Mouse (Mus musculus): ENCODE measurements around the gene Ubox5. TPM values are rescaled to one million over a fixed set of nuclear protein-coding genes. Genes with fewer than 3 reads are reported as not detected.
"Not testable (repeated sequence)": the region's sequence is repeated elsewhere in the genome, so short reads cannot be mapped to it uniquely, and the experiment has no call there.

The Ubox5 gene
- polyA plus RNA-seq, 1 experiment, result 7.3 TPM

DNA sequence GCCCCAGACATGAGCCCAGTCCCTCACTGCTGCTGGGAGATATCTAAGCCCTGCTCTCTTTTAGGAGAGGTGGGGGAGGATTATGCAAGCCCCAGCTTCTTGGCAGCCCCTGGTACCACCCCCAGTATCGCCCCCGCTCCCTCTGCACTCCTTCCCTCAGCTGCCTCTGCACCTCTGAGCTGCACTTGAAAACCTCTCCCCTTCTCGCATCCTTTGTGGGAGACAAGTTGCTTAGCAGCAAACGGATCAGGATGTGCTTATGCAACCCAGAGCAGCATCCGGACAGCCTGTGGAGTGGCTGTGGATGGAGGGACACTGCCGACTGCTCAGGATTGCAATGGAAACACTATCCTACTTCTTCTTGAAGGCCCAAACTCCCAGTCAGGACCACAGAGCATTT, 27.7 kb upstream of the Ubox5 start:
- Histone ChIP-seq H3K27me3 (replicated peaks; ENCODE audit: control insufficient read depth, insufficient read depth, low read length) (no peaks in the 10 kb centered on the region), H3K4me1 (ENCODE audit: control insufficient read depth, insufficient read depth, low read length) (no peaks in the 10 kb centered on the region), H3K27ac (ENCODE audit: insufficient read depth, low read depth, low read length) (no peak overlapping the region), H3K4me3 (ENCODE audit: insufficient read depth, low read depth, low read length) (no peak overlapping the region), H3K36me3 (ENCODE audit: control insufficient read depth, insufficient read depth, low read length) (peaks cover 3% of the 10 kb centered on the region)
- WGBS, result 85% methylated on average over 6 of the region's 6 CpGs
- no peak for TF ChIP-seq POLR2A (IDR thresholded peaks at IDR 0.05; ENCODE audit: low read depth, low read length)
- no peak for TF ChIP-seq CTCF (conservative IDR thresholded peaks at IDR 0.05; ENCODE audit: insufficient read depth, insufficient read length, low read depth, low read length)
- DNase-seq, result no peak

GRCm38 (mm10) chr2:130656536-130656935, 26.7 kb upstream of the Ubox5 start:
- TF ChIP-seq POLR2A (IDR thresholded peaks at IDR 0.05; ENCODE audit: low read depth, low read length), result no peak
- TF ChIP-seq CTCF (conservative IDR thresholded peaks at IDR 0.05; ENCODE audit: insufficient read depth, insufficient read length, low read depth, low read length), result no peak
- Histone ChIP-seq H3K36me3 (ENCODE audit: control insufficient read depth, insufficient read depth, low read length) (peaks cover 3% of the 10 kb centered on the region), H3K27me3 (replicated peaks; ENCODE audit: control insufficient read depth, insufficient read depth, low read length) (no peaks in the 10 kb centered on the region), H3K27ac (ENCODE audit: insufficient read depth, low read depth, low read length) (no peak overlapping the region), H3K4me1 (ENCODE audit: control insufficient read depth, insufficient read depth, low read length) (no peaks in the 10 kb centered on the region), H3K4me3 (ENCODE audit: insufficient read depth, low read depth, low read length) (no peak overlapping the region)
- WGBS, result 90% methylated on average over 9 of the region's 9 CpGs
- DNase-seq, result no peak

- DNase-seq, result no peak
These were observed 26.0 kb upstream of the Ubox5 start for GRCm38 (mm10) chr2:130655660-130656339.

DNA sequence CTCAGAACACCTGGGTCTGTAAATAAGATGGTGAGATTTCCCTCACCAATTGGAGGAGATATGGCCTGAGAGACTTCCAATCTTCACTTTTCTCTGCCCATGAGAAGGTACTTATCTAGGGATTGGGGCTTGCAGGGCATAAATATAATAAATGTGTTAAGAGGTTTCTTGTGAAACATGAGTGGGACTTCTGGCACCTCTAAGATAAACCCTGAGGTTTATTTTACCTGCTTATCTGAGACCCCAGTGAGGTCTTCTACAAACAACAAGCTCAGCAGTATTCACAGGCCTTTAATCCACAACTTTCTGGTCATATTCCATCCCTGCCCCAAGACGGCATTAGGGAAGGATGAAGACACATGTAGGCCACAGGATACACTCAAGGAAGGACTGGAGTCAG, 23.9 kb upstream of the Ubox5 start:
- Histone ChIP-seq H3K27me3 (replicated peaks; ENCODE audit: control insufficient read depth, insufficient read depth, low read length) (no peaks in the 10 kb centered on the region), H3K36me3 (ENCODE audit: control insufficient read depth, insufficient read depth, low read length) (peaks cover 3% of the 10 kb centered on the region), H3K4me3 (ENCODE audit: insufficient read depth, low read depth, low read length) (no peak overlapping the region), H3K4me1 (ENCODE audit: control insufficient read depth, insufficient read depth, low read length) (no peaks in the 10 kb centered on the region), H3K27ac (ENCODE audit: insufficient read depth, low read depth, low read length) (no peak overlapping the region)
- DNase-seq, result no peak
- 74% methylated on average over 1 of the region's 1 CpGs for WGBS
- TF ChIP-seq POLR2A (IDR thresholded peaks at IDR 0.05; ENCODE audit: low read depth, low read length), result no peak
- TF ChIP-seq CTCF (conservative IDR thresholded peaks at IDR 0.05; ENCODE audit: insufficient read depth, insufficient read length, low read depth, low read length), result no peak

More at GRCm38 (mm10) chr2:130655660-130656339, 26.0 kb upstream of the Ubox5 start:
- Histone ChIP-seq H3K4me3 (ENCODE audit: insufficient read depth, low read depth, low read length) (no peak overlapping the region), H3K27me3 (replicated peaks; ENCODE audit: control insufficient read depth, insufficient read depth, low read length) (no peaks in the 10 kb centered on the region), H3K36me3 (ENCODE audit: control insufficient read depth, insufficient read depth, low read length) (peaks cover 3% of the 10 kb centered on the region), H3K27ac (ENCODE audit: insufficient read depth, low read depth, low read length) (no peak overlapping the region), H3K4me1 (ENCODE audit: control insufficient read depth, insufficient read depth, low read length) (no peaks in the 10 kb centered on the region)
- 93% methylated on average over 6 of the region's 6 CpGs for WGBS
- TF ChIP-seq POLR2A (IDR thresholded peaks at IDR 0.05; ENCODE audit: low read depth, low read length) (no peak), CTCF (conservative IDR thresholded peaks at IDR 0.05; ENCODE audit: insufficient read depth, insufficient read length, low read depth, low read length) (no peak)

DNA sequence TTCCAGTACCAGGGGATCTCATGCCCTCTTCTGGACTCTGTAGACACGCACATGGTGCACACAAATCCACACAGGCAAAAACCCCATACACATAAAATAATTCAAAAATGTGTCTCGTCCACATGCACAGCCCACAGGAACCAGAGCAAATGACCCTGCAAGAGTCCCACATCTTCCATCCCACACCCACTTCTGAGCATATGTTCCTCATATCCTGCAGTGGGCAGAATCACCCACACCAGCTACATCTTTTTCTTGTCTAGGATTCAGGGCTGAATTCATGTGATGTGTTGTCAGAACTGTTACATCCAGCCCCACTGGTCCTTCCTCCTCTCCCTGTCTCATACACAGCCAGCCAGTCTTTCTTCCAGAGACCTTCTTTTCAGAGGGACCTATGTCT, 23.5 kb upstream of the Ubox5 start:
- DNase-seq, result no peak
- no peaks in the 10 kb centered on the region for H3K27me3 ChIP-seq (replicated peaks; ENCODE audit: control insufficient read depth, insufficient read depth, low read length)
- H3K4me3 ChIP-seq (ENCODE audit: insufficient read depth, low read depth, low read length), result no peak overlapping the region
- peaks cover 3% of the 10 kb centered on the region for H3K36me3 ChIP-seq (ENCODE audit: control insufficient read depth, insufficient read depth, low read length)
- no peaks in the 10 kb centered on the region for H3K4me1 ChIP-seq (ENCODE audit: control insufficient read depth, insufficient read depth, low read length)
- TF ChIP-seq POLR2A (IDR thresholded peaks at IDR 0.05; ENCODE audit: low read depth, low read length), result no peak
- no peak for TF ChIP-seq CTCF (conservative IDR thresholded peaks at IDR 0.05; ENCODE audit: insufficient read depth, insufficient read length, low read depth, low read length)
- 91% methylated on average over 2 of the region's 2 CpGs for WGBS
- no peak overlapping the region for H3K27ac ChIP-seq (ENCODE audit: insufficient read depth, low read depth, low read length)

DNA sequence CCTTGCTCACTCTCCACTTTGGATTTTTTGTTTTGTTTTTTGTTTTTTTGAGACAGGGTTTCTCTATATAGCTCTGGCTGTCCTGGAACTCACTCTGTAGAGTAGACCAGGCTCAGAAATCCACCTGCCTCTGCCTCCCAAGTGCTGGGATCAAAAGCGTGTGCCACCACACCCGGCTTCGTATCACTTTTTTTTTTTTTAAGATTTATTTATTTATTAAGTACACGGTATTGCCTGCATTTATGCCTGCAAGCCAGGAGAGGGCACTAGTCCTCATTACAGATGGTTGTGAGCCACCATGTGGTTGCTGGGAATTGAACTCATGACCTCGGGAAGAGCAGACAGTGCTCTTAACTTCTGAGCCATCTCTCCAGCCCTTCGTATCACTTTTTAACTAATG, 19.2 kb upstream of the Ubox5 start:
- not testable (repeated sequence) for H3K27ac ChIP-seq (ENCODE audit: insufficient read depth, low read depth, low read length); H3K4me1 ChIP-seq (ENCODE audit: control insufficient read depth, insufficient read depth, low read length); H3K27me3 ChIP-seq (replicated peaks; ENCODE audit: control insufficient read depth, insufficient read depth, low read length); H3K4me3 ChIP-seq (ENCODE audit: insufficient read depth, low read depth, low read length); DNase-seq; H3K36me3 ChIP-seq (ENCODE audit: control insufficient read depth, insufficient read depth, low read length)
- 86% methylated on average over 6 of the region's 6 CpGs for WGBS

DNA sequence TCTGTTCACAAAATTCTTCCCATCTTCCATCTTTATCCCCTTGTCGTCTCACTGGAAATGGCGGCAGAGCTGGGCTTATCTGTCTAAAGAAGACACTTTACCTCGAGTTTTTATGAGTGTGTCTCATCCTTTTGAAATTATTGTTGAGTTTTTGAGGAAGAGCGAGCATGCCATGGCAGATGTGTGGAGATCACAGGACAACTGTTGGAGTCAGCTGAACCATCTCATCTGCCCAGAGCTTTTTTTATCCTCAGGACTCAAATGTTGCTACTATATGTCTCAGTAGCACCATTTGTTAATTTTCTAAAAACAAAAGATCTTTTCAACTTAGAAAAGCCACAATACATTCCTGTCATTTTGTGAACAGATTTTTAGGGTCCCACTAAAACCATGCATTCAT, 15.4 kb upstream of the Ubox5 start:
- Histone ChIP-seq H3K27ac (ENCODE audit: insufficient read depth, low read depth, low read length) (no peak overlapping the region), H3K4me3 (ENCODE audit: insufficient read depth, low read depth, low read length) (no peak overlapping the region), H3K36me3 (ENCODE audit: control insufficient read depth, insufficient read depth, low read length) (no peaks in the 10 kb centered on the region), H3K4me1 (ENCODE audit: control insufficient read depth, insufficient read depth, low read length) (peaks cover 22% of the 10 kb centered on the region), H3K27me3 (replicated peaks; ENCODE audit: control insufficient read depth, insufficient read depth, low read length) (no peaks in the 10 kb centered on the region)
- TF ChIP-seq POLR2A (IDR thresholded peaks at IDR 0.05; ENCODE audit: low read depth, low read length) (no peak), CTCF (conservative IDR thresholded peaks at IDR 0.05; ENCODE audit: insufficient read depth, insufficient read length, low read depth, low read length) (no peak)
- WGBS, result 82% methylated on average over 4 of the region's 4 CpGs
- DNase-seq, result no peak
